ENCODE assay signal across 13 mouse cellular contexts in the genomic region with DNA sequence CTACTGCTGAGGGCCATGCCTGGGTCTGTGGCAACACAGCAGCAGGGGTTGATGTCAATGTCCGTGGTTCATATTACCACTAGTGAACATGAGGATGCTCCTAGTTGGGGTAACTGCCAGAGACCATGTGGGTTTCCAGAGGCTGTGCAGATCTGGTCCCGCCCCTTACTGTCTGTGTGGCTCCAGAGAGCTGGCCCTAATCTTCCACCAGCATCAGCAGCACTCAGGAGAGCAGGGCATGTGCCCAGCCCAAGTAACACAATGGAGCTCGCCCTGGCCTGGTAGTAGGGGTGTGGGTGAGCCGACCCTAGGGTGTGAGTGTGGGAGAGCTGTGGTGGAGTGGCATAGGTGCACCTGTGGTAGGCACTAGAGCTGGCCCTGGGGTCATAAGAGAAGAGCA. TPM values are rescaled to one million over a fixed set of nuclear protein-coding genes. Genes with fewer than 3 reads are reported as not detected.
DNase-seq lines count a peak whose midpoint lies in the region; ATAC-seq lines count a peak whose summit lies in the region.
"Had no signal": no experiment of that assay in that cellular context is flagged by ENCODE, and none has a peak within 500 bp of the region (broad histone marks: within the 10 kb centered on the region; RNA-seq: fewer than 3 reads in every experiment).

No protein-coding gene starts in this region.

- H3K27me3 ChIP-seq in hindbrain, embryonic 10.5 days (ENCODE audit: insufficient read depth, poor library complexity, severe bottlenecking), result no peaks in the 10 kb centered on the region
- no peaks in the 10 kb centered on the region for H3K27me3 ChIP-seq in hindbrain, embryonic 13.5 days
- H3K27me3 ChIP-seq in liver, embryonic 13.5 days, result peaks cover 4% of the 10 kb centered on the region; the same call in 1 of the 2 replicates
- H3K27me3 ChIP-seq: embryonic facial prominence, embryonic 15.5 days had no signal

- no peaks in the 10 kb centered on the region for H3K36me3 ChIP-seq in hindbrain, embryonic 10.5 days
- H3K36me3 ChIP-seq in hindbrain, embryonic 13.5 days, result no peaks in the 10 kb centered on the region
- no peaks in the 10 kb centered on the region for H3K36me3 ChIP-seq in liver, embryonic 13.5 days
- H3K36me3 ChIP-seq: embryonic facial prominence, embryonic 15.5 days had no signal

- no peak overlapping the region for H3K9ac ChIP-seq in hindbrain, embryonic 13.5 days
- peak overlapping the region; percentile 68 for H3K9ac ChIP-seq in liver, embryonic 13.5 days
- H3K9ac ChIP-seq: embryonic facial prominence, embryonic 15.5 days had no signal

- no peak overlapping the region for H3K4me2 ChIP-seq in hindbrain, embryonic 13.5 days
- H3K4me2 ChIP-seq in liver, embryonic 13.5 days, result peak overlapping the region; percentile 61
- H3K4me2 ChIP-seq: embryonic facial prominence, embryonic 15.5 days had no signal

- DNase-seq in hindbrain, embryonic 10.5 days (ENCODE audit: low spot score), result no peak
- DNase-seq in MEL-GATA-1-ER (ENCODE audit: extremely low read depth, low read depth), result peak; percentile 17
- no peak for DNase-seq in liver, embryonic 13.5 days
- DNase-seq in ovary, adult 18-20 months (ENCODE audit: low spot score), result no peak
- DNase-seq in T-cell, adult 2 months (ENCODE audit: low spot score), result no peak
- DNase-seq: heart, adult 18-20 months; kidney, postnatal 4 days; lung, postnatal 14 days; right cerebral cortex, postnatal 14 days had no signal

- ATAC-seq in hindbrain, embryonic 13.5 days (ENCODE audit: low FRiP score), result no peak
- peak; percentile 62; the same call in 1 of the 2 replicates for ATAC-seq in common myeloid progenitor, adult 5-6 weeks (replicated peaks; ENCODE audit: low read depth, poor library complexity, severe bottlenecking)
- ATAC-seq in liver, embryonic 13.5 days (ENCODE audit: low read depth), result peak; percentile 69

- H3K27ac ChIP-seq in hindbrain, embryonic 10.5 days, result peak overlapping the region; percentile 3
- H3K27ac ChIP-seq in hindbrain, embryonic 13.5 days, result no peak overlapping the region
- H3K27ac ChIP-seq in liver, embryonic 13.5 days, result peak overlapping the region; percentile 100
- H3K27ac ChIP-seq: embryonic facial prominence, embryonic 15.5 days; left cerebral cortex, adult 2 months had no signal

- 0 out of 2 replicates have a peak, but pooled peaks cover 5% of the 10 kb centered on the region for H3K4me1 ChIP-seq in hindbrain, embryonic 10.5 days (replicated peaks)
- no peaks in the 10 kb centered on the region for H3K4me1 ChIP-seq in hindbrain, embryonic 13.5 days (replicated peaks)
- H3K4me1 ChIP-seq in liver, embryonic 13.5 days (replicated peaks), result peaks cover 55% of the 10 kb centered on the region
- H3K4me1 ChIP-seq: embryonic facial prominence, embryonic 15.5 days had no signal

- WGBS in hindbrain, embryonic 10.5 days, result 83% methylated on average over 4 of the region's 4 CpGs
- 79% methylated on average over 4 of the region's 4 CpGs for WGBS in hindbrain, embryonic 13.5 days
- WGBS in liver, embryonic 13.5 days (ENCODE audit: insufficient replicate concordance), result 22% methylated on average over 4 of the region's 4 CpGs

- no peaks in the 10 kb centered on the region for H3K9me3 ChIP-seq in hindbrain, embryonic 10.5 days
- H3K9me3 ChIP-seq in hindbrain, embryonic 13.5 days, result no peaks in the 10 kb centered on the region
- H3K9me3 ChIP-seq in liver, embryonic 13.5 days (replicated peaks), result no peaks in the 10 kb centered on the region
- H3K9me3 ChIP-seq: embryonic facial prominence, embryonic 15.5 days had no signal

- no peak overlapping the region for H3K4me3 ChIP-seq in hindbrain, embryonic 10.5 days
- H3K4me3 ChIP-seq in hindbrain, embryonic 13.5 days, result no peak overlapping the region
- H3K4me3 ChIP-seq in liver, embryonic 13.5 days (replicated peaks), result no peak overlapping the region
- H3K4me3 ChIP-seq: embryonic facial prominence, embryonic 15.5 days; left cerebral cortex, adult 2 months had no signal

RNA-seq across cellular contexts. Expression of a gene that starts 59.3 kb away (rescaled TPM):
- polyA plus RNA-seq in hindbrain, embryonic 10.5 days (2016; fragmentation: Nextera tagmentation; extraction: Ambion mirVana), result 0.13 and 0.17 TPM in 2 replicates
- 0.19 and 0.22 TPM in 2 replicates for polyA plus RNA-seq in hindbrain, embryonic 13.5 days (2015; fragmentation: Nextera tagmentation; extraction: Ambion mirVana)
- total RNA-seq in common myeloid progenitor, adult 5-6 weeks (2017), result not detected in 2 replicates
- not detected in 2 replicates for polyA plus RNA-seq in liver, embryonic 13.5 days (2015; fragmentation: Nextera tagmentation; extraction: Ambion mirVana)
